Mouse (Mus musculus) limb, embryonic 14.5 days (tissue): ENCODE data around the gene Irf2bp1. TPM values are rescaled to one million over a fixed set of nuclear protein-coding genes. Genes with fewer than 3 reads are reported as not detected.

Experiments
- ATAC-seq: fragments of 200-750 bp; cut with Nextera tagmentation; 2 replicates; pipeline ENCODE4 v1.8.0; 2017; ENCODE audit warnings: low read depth, moderate number of reproducible peaks, moderate TSS enrichment; ENCODE audit not compliant: low FRiP score
- DNase-seq: peaks from one replicate; pipeline ENCODE4 v3.0.0-alpha.2; 2015; ENCODE audit warnings: low spot score
- H3K27ac ChIP-seq: fragments of 300-500 bp; sonication (generic); replicated peaks from 2 replicates; pipeline ENCODE4 v1.5.1; 2014; ENCODE audit warnings: low read depth, mild to moderate bottlenecking, low read length, moderate library complexity, mixed read lengths
- H3K27me3 ChIP-seq: fragments of 300-500 bp; sonication (generic); 2 replicates; pipeline ENCODE4 v1.6.1; 2014; ENCODE audit warnings: low read length, mixed read lengths; ENCODE audit not compliant: control insufficient read depth, insufficient read depth
- H3K36me3 ChIP-seq: fragments of 300-500 bp; sonication (generic); 2 replicates; pipeline ENCODE4 v1.6.1; 2014; ENCODE audit warnings: mild to moderate bottlenecking, low read length, moderate library complexity, mixed read lengths; ENCODE audit not compliant: control insufficient read depth, insufficient read depth
- H3K4me1 ChIP-seq: fragments of 300-500 bp; sonication (generic); 2 replicates; pipeline ENCODE4 v1.6.1; 2014; ENCODE audit warnings: antibody characterized with exemption, low read length, mixed read lengths; ENCODE audit not compliant: control insufficient read depth, insufficient read depth
- H3K4me2 ChIP-seq: fragments of 300-500 bp; sonication (generic); replicated peaks from 2 replicates; pipeline ENCODE4 v1.6.1; 2014; ENCODE audit warnings: low read depth, mild to moderate bottlenecking, low read length, moderate library complexity; ENCODE audit not compliant: severe bottlenecking
- H3K4me3 ChIP-seq: fragments of 300-500 bp; sonication (generic); replicated peaks from 2 replicates; pipeline ENCODE4 v1.5.1; 2014; ENCODE audit warnings: low read length
- H3K9ac ChIP-seq: fragments of 300-500 bp; sonication (generic); 2 replicates; pipeline ENCODE4 v1.6.1; 2014; ENCODE audit warnings: mild to moderate bottlenecking, low read depth, low read length, moderate library complexity; ENCODE audit not compliant: severe bottlenecking
- H3K9me3 ChIP-seq: fragments of 300-500 bp; sonication (generic); 2 replicates; pipeline ENCODE4 v1.6.1; 2016; ENCODE audit warnings: low read length; ENCODE audit not compliant: control insufficient read depth
- POLR2A ChIP-seq: fragments of 200-500 bp; IDR thresholded peaks from 2 replicates; pipeline ENCODE4 v1.8.0; 2012; ENCODE audit warnings: inconsistent platforms, mild to moderate bottlenecking, moderate library complexity, borderline replicate concordance; ENCODE audit not compliant: insufficient read depth, insufficient read length; ENCODE audit errors: extremely low read depth
- WGBS: fragments of 180-500 bp; shearing (Covaris S2); extraction: QIAGEN DNeasy Blood & Tissue Kit; methylation state at CpG from one replicate; pipeline ENCODE4 v1.1.7; 2014; 5-methylcytosine and 5-hydroxymethylcytosine counted together
- polyA plus RNA-seq, 2 experiments: library from polyadenylated mRNA; depleted of rRNA in 1 of 2; stranded (reverse) in 1 of 2; unstranded in 1 of 2; fragments of >200 nt; fragmentation: Nextera tagmentation in 1 of 2; extraction: Ambion mirVana in 1 of 2; gene quantifications; 2 replicates each; pipeline versions ENCODE4 v1.2.1 to v1.2.3; 2012 to 2014

Irf2bp1 gene
- polyA plus RNA-seq, 2 experiments: 34.2 to 36.1 TPM

GRCm38 (mm10) chr7:19004631-19005079 is 811 bp downstream of the Irf2bp1 start:
- ATAC-seq: no peak
- H3K27ac ChIP-seq: peak overlapping the region; percentile 93

GRCm38 (mm10) chr7:19005417-19006121 is 1.7 kb downstream of the Irf2bp1 start:
- H3K9me3 ChIP-seq: no peaks in the 10 kb centered on the region
- peak overlapping the region; percentile 92 for H3K4me3 ChIP-seq
- peak overlapping the region; percentile 97 for H3K4me2 ChIP-seq
- WGBS: 83% methylated on average over 34 of the region's 34 CpGs
- peaks cover 38% of the 10 kb centered on the region for H3K36me3 ChIP-seq
- no peak overlapping the region for H3K27ac ChIP-seq
- no peak for TF ChIP-seq POLR2A
- no peaks in the 10 kb centered on the region for H3K27me3 ChIP-seq
- DNase-seq: no peak
- H3K4me1 ChIP-seq: peaks cover 34% of the 10 kb centered on the region
- H3K9ac ChIP-seq: 0 out of 2 replicates have a peak overlapping the region, but pooled peaks have one; percentile 88
- ATAC-seq: no peak

More at GRCm38 (mm10) chr7:19004631-19005079, 811 bp downstream of the Irf2bp1 start:
- no peak for DNase-seq
- Histone ChIP-seq H3K9me3 (no peaks in the 10 kb centered on the region), H3K4me3 (peak overlapping the region; percentile 92), H3K36me3 (peaks cover 43% of the 10 kb centered on the region), H3K27me3 (no peaks in the 10 kb centered on the region), H3K9ac (peak overlapping the region; percentile 88), H3K4me2 (peak overlapping the region; percentile 97), H3K4me1 (peaks cover 34% of the 10 kb centered on the region)
- WGBS: under 1% methylated on average over 25 of the region's 34 CpGs
- no peak for TF ChIP-seq POLR2A

GRCm38 (mm10) chr7:19006476-19006875 is 2.6 kb downstream of the Irf2bp1 start:
- Histone ChIP-seq H3K4me2 (peak overlapping the region; percentile 97; the same call in 1 of the 2 replicates), H3K9ac (no peak overlapping the region), H3K36me3 (peaks cover 34% of the 10 kb centered on the region), H3K4me3 (0 out of 2 replicates have a peak overlapping the region, but pooled peaks have one; percentile 92), H3K4me1 (peaks cover 37% of the 10 kb centered on the region), H3K9me3 (no peaks in the 10 kb centered on the region), H3K27ac (no peak overlapping the region), H3K27me3 (no peaks in the 10 kb centered on the region)
- 0 out of 2 replicates have a peak, but pooled peaks have one; percentile 14 for ATAC-seq
- TF ChIP-seq POLR2A: no peak
- WGBS: 6% methylated on average over 12 of the region's 12 CpGs
- peak; percentile 84 for DNase-seq

GRCm38 (mm10) chr7:19007026-19007977 is 3.5 kb downstream of the Irf2bp1 start:
- ATAC-seq (no peak), DNase-seq (no peak)
- peaks cover 39% of the 10 kb centered on the region for H3K4me1 ChIP-seq
- H3K27me3 ChIP-seq: no peaks in the 10 kb centered on the region
- H3K36me3 ChIP-seq: peaks cover 34% of the 10 kb centered on the region
- H3K4me2 ChIP-seq: no peak overlapping the region
- 0 out of 2 replicates have a peak overlapping the region, but pooled peaks have one; percentile 0 for H3K4me3 ChIP-seq
- H3K9ac ChIP-seq: no peak overlapping the region
- H3K27ac ChIP-seq: no peak overlapping the region
- TF ChIP-seq POLR2A: no peak
- WGBS: 75% methylated on average over 13 of the region's 13 CpGs
- no peaks in the 10 kb centered on the region for H3K9me3 ChIP-seq

GRCm38 (mm10) chr7:19010581-19010980 is 6.7 kb downstream of the Irf2bp1 start:
- H3K4me2 ChIP-seq: no peak overlapping the region
- ATAC-seq (no peak), DNase-seq (no peak)
- no peak overlapping the region for H3K4me3 ChIP-seq
- TF ChIP-seq POLR2A: no peak
- H3K4me1 ChIP-seq: peaks cover 32% of the 10 kb centered on the region
- WGBS: 76% methylated on average over 7 of the region's 7 CpGs
- H3K36me3 ChIP-seq: peaks cover 24% of the 10 kb centered on the region
- no peak overlapping the region for H3K27ac ChIP-seq
- no peaks in the 10 kb centered on the region for H3K27me3 ChIP-seq
- no peaks in the 10 kb centered on the region for H3K9me3 ChIP-seq
- no peak overlapping the region for H3K9ac ChIP-seq
